Mouse (Mus musculus) CH12.LX (cell line): ENCODE measurements at regions not wholly inside any gene's neighbourhood (a gene's known extent, or its start where the extent isn't known, plus 50 kb on each side); places are given as distances from the start of the nearest gene placed in this dataset.
"Not testable (repeated sequence)": the region's sequence is repeated elsewhere in the genome, so short reads cannot be mapped to it uniquely, and the experiment has no call there.

ENCODE experiments used
- CTCF ChIP-seq, 2 experiments: IDR thresholded peaks in 1 of 2; conservative IDR thresholded peaks in 1 of 2; 2 replicates each; pipeline ENCODE4 v1.5.1; 2011 to 2012; ENCODE audit warnings: low read depth in 2 of 2, low read length in 2 of 2, improper control_type of control experiment in 1 of 2, inconsistent platforms in 1 of 2, mild to moderate bottlenecking in 1 of 2, moderate library complexity in 1 of 2
- ELF1 ChIP-seq: IDR thresholded peaks from 2 replicates; pipeline ENCODE4 v1.6.1; 2014; ENCODE audit warnings: low read depth, mild to moderate bottlenecking, inconsistent platforms, low read length, improper control_type of control experiment
- EP300 ChIP-seq: IDR thresholded peaks from 2 replicates; pipeline ENCODE4 v1.6.1; 2011; ENCODE audit warnings: low read length, improper control_type of control experiment
- POLR2A ChIP-seq: IDR thresholded peaks from 2 replicates; pipeline ENCODE4 v1.6.1; 2011; ENCODE audit warnings: low read depth, mild to moderate bottlenecking, improper control_type of control experiment, low read length
- SIN3A ChIP-seq: IDR thresholded peaks from 2 replicates; pipeline ENCODE4 v1.6.1; 2012; ENCODE audit warnings: low read length, improper control_type of control experiment, inconsistent platforms
- TBP ChIP-seq: conservative IDR thresholded peaks from 2 replicates; pipeline ENCODE4 v1.6.1; 2011; ENCODE audit warnings: low read depth, low read length, improper control_type of control experiment
- ZC3H11A ChIP-seq: IDR thresholded peaks from 2 replicates; pipeline ENCODE4 v1.6.1; 2012; ENCODE audit warnings: low read depth, mild to moderate bottlenecking, inconsistent platforms, low read length, improper control_type of control experiment
- ZNF384 ChIP-seq: IDR thresholded peaks from 2 replicates; pipeline ENCODE4 v1.6.1; 2012; ENCODE audit warnings: low read depth, low read length, improper control_type of control experiment, inconsistent platforms

DNA sequence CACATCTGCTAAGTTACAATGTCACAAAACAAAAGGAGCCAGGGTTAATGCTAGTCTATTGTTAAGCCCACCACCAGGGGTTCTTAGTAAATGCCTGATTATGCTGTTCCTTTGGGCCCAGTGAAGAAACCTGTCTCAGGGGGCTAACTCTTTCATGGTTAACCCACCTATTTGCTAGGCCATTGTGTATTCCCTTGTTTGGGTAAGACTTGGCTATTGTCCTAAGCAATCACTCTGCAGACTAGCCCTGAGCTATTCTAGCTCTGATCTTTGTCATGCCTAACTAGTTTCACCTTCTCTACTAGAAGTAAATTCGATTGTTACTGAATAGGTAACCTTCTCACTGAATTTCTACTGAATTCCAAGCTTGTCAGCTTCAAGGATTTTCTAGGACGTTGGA is 302.4 kb upstream of the 1700008P02Rik start:
- not testable (repeated sequence) for TF ChIP-seq CTCF (conservative IDR thresholded peaks at IDR 0.05 in 1 of 2, IDR thresholded peaks at IDR 0.05 in 1 of 2; ENCODE audit: low read depth in 2 of 2, low read length in 2 of 2); ZC3H11A; ELF1; ZNF384; TBP; EP300; SIN3A; POLR2A
